Mouse (Mus musculus) olfactory bulb, adult 2 months (tissue): ENCODE measurements around the gene Chtop. TPM values are rescaled to one million over a fixed set of nuclear protein-coding genes. Genes with fewer than 3 reads are reported as not detected.

Experiments
- H3K27ac ChIP-seq: fragments of 200-500 bp; 2 replicates; pipeline ENCODE4 v1.5.1; 2012; ENCODE audit warnings: low read depth, low read length; ENCODE audit not compliant: insufficient read depth
- H3K4me1 ChIP-seq: fragments of 200-500 bp; 2 replicates; pipeline ENCODE4 v1.6.1; 2012; ENCODE audit warnings: low read length; ENCODE audit not compliant: control insufficient read depth, insufficient read depth
- H3K4me3 ChIP-seq: fragments of 200-500 bp; 2 replicates; pipeline ENCODE4 v1.5.1; 2012; ENCODE audit warnings: mild to moderate bottlenecking, low read depth, low read length, moderate library complexity; ENCODE audit not compliant: insufficient read depth
- CTCF ChIP-seq: fragments of 200-500 bp; IDR thresholded peaks from 2 replicates; pipeline ENCODE4 v1.5.1; 2012; ENCODE audit warnings: low read depth, mild to moderate bottlenecking, low read length, moderate library complexity; ENCODE audit not compliant: insufficient read depth
- POLR2A ChIP-seq: fragments of 200-500 bp; IDR thresholded peaks from 2 replicates; pipeline ENCODE4 v1.6.1; 2012; ENCODE audit warnings: mild to moderate bottlenecking, low read depth, low read length, moderate library complexity; ENCODE audit not compliant: insufficient read depth
- whole genome bisulfite sequencing: fragments of 180-500 bp; shearing (Covaris S2); methylation state at CpG from one replicate; pipeline ENCODE4 v1.1.7; 2018; 5-methylcytosine and 5-hydroxymethylcytosine counted together
- polyA plus RNA-seq: library from polyadenylated mRNA; stranded (reverse); fragments of >200 nt; gene quantifications from 2 replicates; pipeline ENCODE4 v1.2.4, GENCODE M21; 2012; ENCODE audit warnings: low replicate concordance; ENCODE audit not compliant: missing spikeins, insufficient read depth, insufficient read length

Gene Chtop
- polyA plus RNA-seq, 1 experiment: not detected

DNA sequence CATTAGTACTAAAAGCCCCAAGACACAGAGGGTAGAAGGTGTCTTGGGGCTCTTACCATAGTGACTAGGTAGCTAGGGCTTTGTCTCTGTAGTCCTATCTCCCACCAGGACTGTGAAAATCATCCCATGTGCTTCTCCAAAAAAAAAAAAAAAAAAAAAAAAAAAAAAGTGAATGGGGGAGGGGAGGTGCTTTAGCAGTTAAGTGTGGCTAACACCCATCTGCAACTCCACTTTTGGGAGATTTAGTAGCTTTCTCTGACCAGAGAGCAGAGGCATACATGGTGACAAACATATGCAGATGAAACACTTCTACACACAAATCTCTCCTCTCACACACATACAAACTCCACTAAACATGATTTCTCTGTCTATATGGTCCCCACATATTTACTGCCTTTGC lies 11.7 kb downstream of the Chtop start:
- no peaks in the 10 kb centered on the region for H3K4me1 ChIP-seq
- H3K4me3 ChIP-seq: no peak overlapping the region
- TF ChIP-seq POLR2A (no peak), CTCF (no peak)
- H3K27ac ChIP-seq: no peak overlapping the region

DNA sequence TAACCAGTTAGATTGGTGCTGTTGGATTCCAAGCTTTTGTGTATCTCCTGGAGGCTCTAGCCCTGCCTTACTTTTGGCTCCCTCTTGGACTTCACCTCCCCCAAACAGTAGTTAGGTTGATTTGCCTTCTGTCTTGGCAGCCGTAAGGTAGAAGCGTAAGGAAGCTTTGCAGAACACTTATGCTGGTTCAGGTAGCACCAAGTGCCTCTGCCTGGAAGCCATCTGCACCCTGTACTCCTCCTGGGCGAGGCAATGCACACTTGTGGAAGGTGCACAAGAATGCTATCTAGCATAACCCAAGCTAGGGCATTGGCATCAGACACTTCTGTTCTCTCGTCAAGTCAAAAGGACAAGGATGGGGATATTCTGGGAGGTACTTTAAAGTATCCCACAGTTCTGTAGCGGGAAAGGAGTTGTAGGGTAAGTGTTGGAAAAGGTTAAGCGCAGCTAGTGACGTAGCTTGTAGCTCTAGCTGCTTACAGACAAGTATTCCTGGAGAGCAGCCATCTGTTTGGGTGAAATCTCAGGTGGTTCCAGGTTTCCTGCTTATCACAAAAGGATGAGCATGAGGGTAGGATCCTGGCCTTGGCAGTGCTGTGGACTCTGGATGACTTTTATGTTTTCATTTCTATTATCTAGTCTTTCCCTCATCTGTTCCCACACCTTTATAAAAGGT lies 13.3 kb downstream of the Chtop start:
- WGBS: 86% methylated on average over 7 of the region's 7 CpGs
- Histone ChIP-seq H3K4me1 (no peaks in the 10 kb centered on the region), H3K27ac (no peak overlapping the region), H3K4me3 (no peak overlapping the region)
- TF ChIP-seq POLR2A (no peak), CTCF (no peak)

DNA sequence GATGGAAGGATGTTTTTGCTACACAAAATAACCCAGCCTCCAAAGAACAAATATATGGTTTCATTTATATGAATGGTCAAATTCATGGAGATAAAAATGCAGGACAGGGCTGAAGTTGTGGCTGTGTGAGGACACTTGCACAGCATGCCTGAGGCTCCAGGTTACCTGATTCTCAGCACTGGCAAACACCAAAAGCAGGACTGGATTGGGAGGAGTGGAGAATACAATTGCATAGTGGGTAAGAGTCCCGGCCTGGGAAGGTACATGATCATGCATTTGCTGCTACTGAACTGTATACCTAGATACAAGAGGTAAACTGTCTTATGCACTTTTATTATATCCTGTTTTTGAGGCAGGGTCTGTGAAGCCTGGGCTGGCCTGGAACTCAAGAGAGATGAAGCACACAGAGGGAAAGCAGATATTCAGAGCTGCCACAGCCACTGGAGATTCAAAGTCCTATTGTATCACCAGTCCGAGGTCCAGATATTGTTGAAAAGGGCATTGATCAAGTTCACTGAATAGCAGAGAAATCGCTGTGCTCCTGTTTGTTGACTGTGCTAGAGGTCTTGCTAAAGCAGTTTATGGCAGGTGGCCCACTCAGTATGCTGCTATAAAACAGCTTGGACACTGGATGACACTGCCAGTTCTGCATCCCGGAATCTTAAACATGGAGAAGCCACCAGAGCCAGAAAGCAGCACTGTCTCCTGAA lies 15.3 kb downstream of the Chtop start:
- no peak overlapping the region for H3K4me3 ChIP-seq
- H3K4me1 ChIP-seq: no peaks in the 10 kb centered on the region
- H3K27ac ChIP-seq: no peak overlapping the region
- WGBS: 57% methylated on average over 4 of the region's 4 CpGs
- TF ChIP-seq CTCF: no peak
- TF ChIP-seq POLR2A: no peak

DNA sequence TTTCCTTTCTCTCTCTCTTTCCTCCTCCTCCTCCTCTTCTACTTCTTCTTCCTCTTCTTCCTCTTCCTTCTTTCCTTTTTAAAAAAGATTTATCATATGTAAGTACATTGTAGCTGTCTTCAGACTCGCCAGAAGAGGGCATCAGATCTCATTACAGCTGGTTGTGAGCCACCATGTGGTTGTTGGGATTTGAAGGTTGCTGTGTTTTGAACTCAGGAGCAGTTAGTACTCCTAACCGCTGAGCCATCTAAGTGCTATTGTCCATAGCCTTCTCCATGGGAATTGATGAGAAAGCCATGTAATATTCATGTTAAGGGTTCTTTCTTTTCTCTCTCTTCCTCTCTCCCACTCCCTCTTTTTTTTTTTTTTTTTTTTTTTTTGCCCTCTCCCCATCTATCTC lies 17.9 kb downstream of the Chtop start:
- no peaks in the 10 kb centered on the region for H3K4me1 ChIP-seq
- H3K4me3 ChIP-seq: no peak overlapping the region
- TF ChIP-seq CTCF (no peak), POLR2A (no peak)
- no peak overlapping the region for H3K27ac ChIP-seq
- 37% methylated on average over 2 of the region's 2 CpGs for whole genome bisulfite sequencing

DNA sequence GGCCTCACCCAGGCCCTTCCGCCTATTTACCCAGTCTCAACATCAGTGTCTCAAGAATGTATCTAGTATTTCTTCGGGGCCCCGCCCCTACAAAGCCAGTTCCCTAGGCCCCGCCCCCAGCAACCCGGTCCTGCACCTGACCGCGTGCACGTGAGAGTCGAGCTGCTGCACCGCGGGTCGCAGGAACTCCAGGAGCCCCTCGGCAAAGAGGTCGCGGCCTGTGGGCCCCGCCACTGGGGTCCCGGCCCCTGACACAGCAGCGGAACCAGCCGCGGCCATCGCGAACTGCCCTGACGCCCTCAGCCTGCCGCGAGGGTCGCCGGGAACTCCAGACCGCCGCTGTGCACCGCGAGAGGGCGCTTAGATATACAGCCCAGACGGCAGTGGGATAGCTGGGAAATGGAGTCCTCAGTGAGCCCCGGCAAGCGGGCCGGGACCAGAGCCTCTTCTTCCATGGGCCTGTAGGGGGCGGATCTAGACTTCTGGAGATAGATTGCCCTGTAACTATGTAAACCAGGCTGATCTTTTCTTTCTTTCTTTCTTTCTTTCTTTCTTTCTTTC lies 18.5 kb downstream of the Chtop start, which contains the start of gene Snapin:
Gene Snapin (minus strand): TSS at position 338 of the 561 bp plus-strand sequence.
- no peaks in the 10 kb centered on the region for H3K4me1 ChIP-seq
- H3K27ac ChIP-seq: peak within 1 kb of the TSS; percentile 81
- WGBS: under 1% methylated on average over 37 of the region's 37 CpGs
- TF ChIP-seq CTCF: peak; percentile 89
- peak; percentile 89 for TF ChIP-seq POLR2A
- peak within 1 kb of the TSS; percentile 90 for H3K4me3 ChIP-seq

DNA sequence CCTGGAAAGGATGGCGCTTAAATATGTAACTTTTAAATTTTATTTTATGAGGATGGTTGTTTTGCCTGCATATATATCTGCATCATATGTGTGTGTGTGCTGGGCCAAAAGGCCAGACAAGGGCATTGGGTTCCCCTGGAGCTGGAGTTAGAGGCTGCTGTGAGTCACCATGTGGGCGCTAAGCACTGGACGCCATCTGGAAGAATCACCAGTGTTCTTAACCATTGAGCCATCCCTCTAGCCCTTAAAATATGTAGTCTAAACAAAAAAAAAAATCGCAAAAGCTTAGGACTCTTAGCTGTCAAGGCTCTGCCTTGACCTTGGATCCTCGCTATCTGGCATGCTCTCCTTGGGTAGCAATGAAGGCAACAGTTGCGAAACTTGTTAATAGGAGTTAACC lies 20.7 kb downstream of the Chtop start:
- no peaks in the 10 kb centered on the region for H3K4me1 ChIP-seq
- H3K27ac ChIP-seq: no peak overlapping the region
- WGBS: 91% methylated on average over 6 of the region's 6 CpGs
- no peak for TF ChIP-seq CTCF
- no peak for TF ChIP-seq POLR2A
- no peak overlapping the region for H3K4me3 ChIP-seq

DNA sequence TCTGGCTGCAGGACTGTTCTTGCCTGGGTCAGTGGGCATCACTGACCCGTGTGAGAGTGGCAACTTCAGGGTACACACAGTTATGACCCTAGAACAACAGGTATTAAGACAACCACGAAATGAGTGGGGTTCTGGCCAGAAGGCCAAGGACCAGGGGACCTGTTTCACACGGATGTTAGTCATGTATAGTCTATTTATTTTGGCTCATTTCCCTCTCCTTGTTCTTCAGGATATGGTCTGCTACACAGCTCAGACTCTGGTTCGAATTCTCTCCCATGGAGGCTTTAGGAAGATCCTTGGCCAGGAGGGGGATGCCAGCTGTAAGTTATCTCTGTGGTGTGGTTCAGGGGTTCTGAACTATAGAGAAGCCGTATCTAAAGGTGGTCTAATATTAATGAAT lies 22.3 kb downstream of the Chtop start:
- WGBS: 75% methylated on average over 5 of the region's 5 CpGs
- H3K27ac ChIP-seq: no peak overlapping the region
- TF ChIP-seq CTCF: no peak
- no peak for TF ChIP-seq POLR2A
- no peak overlapping the region for H3K4me3 ChIP-seq
- H3K4me1 ChIP-seq: no peaks in the 10 kb centered on the region

- TF ChIP-seq POLR2A (peak; percentile 58; the same call in 1 of the 2 replicates), CTCF (no peak)
- H3K4me3 ChIP-seq: peak within 1 kb of the TSS; percentile 87
- WGBS: under 1% methylated on average over 45 of the region's 45 CpGs
- H3K27ac ChIP-seq: peak within 1 kb of the TSS; percentile 79; the same call in 1 of the 2 replicates
- peaks cover 2% of the 10 kb centered on the region; the same call in 1 of the 2 replicates for H3K4me1 ChIP-seq
These were observed 33.3 kb downstream of the Chtop start, which contains the start of gene Ilf2 for GRCm38 (mm10) chr3:90475831-90476611. TSS of gene Ilf2 (plus strand) at chr3:90476126.
